Mouse (Mus musculus) gastrocnemius, postnatal 36 days (tissue): Measurements from ENCODE around the gene Bcr. TPM values are rescaled to one million over a fixed set of nuclear protein-coding genes. Genes with fewer than 3 reads are reported as not detected.
"Not testable (repeated sequence)": the region's sequence is repeated elsewhere in the genome, so short reads cannot be mapped to it uniquely, and the experiment has no call there.

Experiments
- DNase-seq, 2 experiments: peaks; one replicate each; pipeline ENCODE4 v3.0.0; 2022
- intact Hi-C: fragments of 180-260 bp; cut with DNase I; formaldehyde crosslinking; loops from one replicate; pipeline ENCODE4 v1.15.1; 2025
- long read RNA-seq, 2 experiments: library from polyadenylated mRNA; stranded (forward); transcript quantifications; one replicate each; pipeline ENCODE4 v2.0.0; 2021
- total RNA-seq, 2 experiments: library from RNA; stranded (reverse); gene quantifications; 2 replicates each; pipeline ENCODE4 v1.2.3; 2021

Gene Bcr
- total RNA-seq: 1 to 10 TPM; 4.3 to 4.4 TPM
- long read RNA-seq, experiment 1, full-length matches to known transcripts: 1 of 9 reads
- long read RNA-seq, experiment 1, partial matches to known transcripts: 0 of 9 reads
- long read RNA-seq, experiment 1, other reads (novel, unspliced or antisense): 8 of 9 reads
- long read RNA-seq, experiment 2, full-length matches to known transcripts: 1 of 4 reads
- long read RNA-seq, experiment 2, partial matches to known transcripts: 0 of 4 reads
- long read RNA-seq, experiment 2, other reads (novel, unspliced or antisense): 3 of 4 reads

GRCm38 (mm10) chr10:75060217-75060842 lies at the start of gene Bcr:
TSS of gene Bcr (plus strand) at chr10:75060592.
- DNase-seq: peak; percentile 63 to 68
- intact Hi-C loops: loop anchor here (5.0 kb wide), 1 partner anchor 42 kb away; no protein-coding TSS in a partner anchor

- DNase-seq: no peak
These were observed 49.7 kb upstream of the Bcr start for GRCm38 (mm10) chr10:75010704-75011103.

GRCm38 (mm10) chr10:75015465-75015864 lies 44.9 kb upstream of the Bcr start:
- no peak for DNase-seq
- intact Hi-C loops: no loop called here

More at GRCm38 (mm10) chr10:75010704-75011103, 49.7 kb upstream of the Bcr start:
- intact Hi-C loops: no loop called here

GRCm38 (mm10) chr10:75016481-75016880 lies 43.9 kb upstream of the Bcr start:
- intact Hi-C loops: no loop called here
- no peak for DNase-seq

- intact Hi-C loops: loop anchor here (2.0 kb wide), 1 partner anchor 83 kb away; no protein-coding TSS in a partner anchor
- DNase-seq: no peak
These were observed 40.1 kb upstream of the Bcr start for GRCm38 (mm10) chr10:75020271-75020670.

- intact Hi-C loops: loop anchor here (2.0 kb wide), 1 partner anchor 84 kb away; no protein-coding TSS in a partner anchor
- peak; percentile 47 to 55 for DNase-seq
These were observed 39.3 kb upstream of the Bcr start for GRCm38 (mm10) chr10:75021138-75021537.

- DNase-seq: no peak
- intact Hi-C loops: no loop called here
These were observed 33.9 kb upstream of the Bcr start for GRCm38 (mm10) chr10:75026491-75026890.

GRCm38 (mm10) chr10:75028743-75029142 lies 31.6 kb upstream of the Bcr start:
- no peak for DNase-seq
- intact Hi-C loops: no loop called here

GRCm38 (mm10) chr10:75029677-75030076 lies 30.7 kb upstream of the Bcr start:
- intact Hi-C loops: no loop called here
- no peak for DNase-seq

- intact Hi-C loops: no loop called here
- no peak for DNase-seq
These were observed 30.2 kb upstream of the Bcr start for GRCm38 (mm10) chr10:75030234-75030633.

GRCm38 (mm10) chr10:75031345-75032114 lies 28.9 kb upstream of the Bcr start:
- intact Hi-C loops: no loop called here
- no peak for DNase-seq

- peak; percentile 61 to 74 for DNase-seq
- intact Hi-C loops: no loop called here
These were observed 28.0 kb upstream of the Bcr start, which contains the start of gene Rsph14 for GRCm38 (mm10) chr10:75032395-75032794. TSS of gene Rsph14 (minus strand) at chr10:75032586.

GRCm38 (mm10) chr10:75036883-75037379 lies 23.5 kb upstream of the Bcr start, which contains the start of gene Rab36:
TSS of gene Rab36 (plus strand) at chr10:75037058.
- intact Hi-C loops: no loop called here
- DNase-seq: peak; percentile 87 to 93

- intact Hi-C loops, DNase-seq: not testable (repeated sequence)
These were observed 18.3 kb upstream of the Bcr start for GRCm38 (mm10) chr10:75042060-75042459.

- intact Hi-C loops: no loop called here
- DNase-seq: no peak
These were observed 15.9 kb upstream of the Bcr start for GRCm38 (mm10) chr10:75044459-75044858.

GRCm38 (mm10) chr10:75045831-75046230 lies 14.6 kb upstream of the Bcr start:
- intact Hi-C loops: no loop called here
- DNase-seq: no peak

- no peak for DNase-seq
- intact Hi-C loops: no loop called here
These were observed 11.7 kb upstream of the Bcr start for GRCm38 (mm10) chr10:75048711-75049110.

GRCm38 (mm10) chr10:75051364-75052074 lies 8.9 kb upstream of the Bcr start:
- DNase-seq: no peak
- intact Hi-C loops: no loop called here

- no peak for DNase-seq
- intact Hi-C loops: no loop called here
These were observed 7.5 kb upstream of the Bcr start for GRCm38 (mm10) chr10:75052902-75053301.

- intact Hi-C loops: no loop called here
- DNase-seq: no peak
These were observed 6.7 kb upstream of the Bcr start for GRCm38 (mm10) chr10:75053655-75054054.
